Mouse (Mus musculus) limb, embryonic 14.5 days (tissue): ENCODE results near the gene Polr2j. TPM values are rescaled to one million over a fixed set of nuclear protein-coding genes. Genes with fewer than 3 reads are reported as not detected.

Experiments used
- ATAC-seq: fragments of 200-750 bp; cut with Nextera tagmentation; 2 replicates; pipeline ENCODE4 v1.8.0; 2017; ENCODE audit warnings: low read depth, moderate number of reproducible peaks, moderate TSS enrichment; ENCODE audit not compliant: low FRiP score
- DNase-seq: peaks from one replicate; pipeline ENCODE4 v3.0.0-alpha.2; 2015; ENCODE audit warnings: low spot score
- H3K27ac ChIP-seq: fragments of 300-500 bp; sonication (generic); replicated peaks from 2 replicates; pipeline ENCODE4 v1.5.1; 2014; ENCODE audit warnings: low read depth, mild to moderate bottlenecking, low read length, moderate library complexity, mixed read lengths
- H3K27me3 ChIP-seq: fragments of 300-500 bp; sonication (generic); 2 replicates; pipeline ENCODE4 v1.6.1; 2014; ENCODE audit warnings: low read length, mixed read lengths; ENCODE audit not compliant: control insufficient read depth, insufficient read depth
- H3K36me3 ChIP-seq: fragments of 300-500 bp; sonication (generic); 2 replicates; pipeline ENCODE4 v1.6.1; 2014; ENCODE audit warnings: mild to moderate bottlenecking, low read length, moderate library complexity, mixed read lengths; ENCODE audit not compliant: control insufficient read depth, insufficient read depth
- H3K4me1 ChIP-seq: fragments of 300-500 bp; sonication (generic); 2 replicates; pipeline ENCODE4 v1.6.1; 2014; ENCODE audit warnings: antibody characterized with exemption, low read length, mixed read lengths; ENCODE audit not compliant: control insufficient read depth, insufficient read depth
- H3K4me2 ChIP-seq: fragments of 300-500 bp; sonication (generic); replicated peaks from 2 replicates; pipeline ENCODE4 v1.6.1; 2014; ENCODE audit warnings: low read depth, mild to moderate bottlenecking, low read length, moderate library complexity; ENCODE audit not compliant: severe bottlenecking
- H3K4me3 ChIP-seq: fragments of 300-500 bp; sonication (generic); replicated peaks from 2 replicates; pipeline ENCODE4 v1.5.1; 2014; ENCODE audit warnings: low read length
- H3K9ac ChIP-seq: fragments of 300-500 bp; sonication (generic); 2 replicates; pipeline ENCODE4 v1.6.1; 2014; ENCODE audit warnings: mild to moderate bottlenecking, low read depth, low read length, moderate library complexity; ENCODE audit not compliant: severe bottlenecking
- H3K9me3 ChIP-seq: fragments of 300-500 bp; sonication (generic); 2 replicates; pipeline ENCODE4 v1.6.1; 2016; ENCODE audit warnings: low read length; ENCODE audit not compliant: control insufficient read depth
- POLR2A ChIP-seq: fragments of 200-500 bp; IDR thresholded peaks from 2 replicates; pipeline ENCODE4 v1.8.0; 2012; ENCODE audit warnings: inconsistent platforms, mild to moderate bottlenecking, moderate library complexity, borderline replicate concordance; ENCODE audit not compliant: insufficient read depth, insufficient read length; ENCODE audit errors: extremely low read depth
- WGBS: fragments of 180-500 bp; shearing (Covaris S2); extraction: QIAGEN DNeasy Blood & Tissue Kit; methylation state at CpG from one replicate; pipeline ENCODE4 v1.1.7; 2014; 5-methylcytosine and 5-hydroxymethylcytosine counted together
- polyA plus RNA-seq, 2 experiments: library from polyadenylated mRNA; depleted of rRNA in 1 of 2; stranded (reverse) in 1 of 2; unstranded in 1 of 2; fragments of >200 nt; fragmentation: Nextera tagmentation in 1 of 2; extraction: Ambion mirVana in 1 of 2; gene quantifications; 2 replicates each; pipeline versions ENCODE4 v1.2.1 to v1.2.3; 2012 to 2014

Polr2j gene
- polyA plus RNA-seq, 2 experiments: 148 to 251 TPM

DNA sequence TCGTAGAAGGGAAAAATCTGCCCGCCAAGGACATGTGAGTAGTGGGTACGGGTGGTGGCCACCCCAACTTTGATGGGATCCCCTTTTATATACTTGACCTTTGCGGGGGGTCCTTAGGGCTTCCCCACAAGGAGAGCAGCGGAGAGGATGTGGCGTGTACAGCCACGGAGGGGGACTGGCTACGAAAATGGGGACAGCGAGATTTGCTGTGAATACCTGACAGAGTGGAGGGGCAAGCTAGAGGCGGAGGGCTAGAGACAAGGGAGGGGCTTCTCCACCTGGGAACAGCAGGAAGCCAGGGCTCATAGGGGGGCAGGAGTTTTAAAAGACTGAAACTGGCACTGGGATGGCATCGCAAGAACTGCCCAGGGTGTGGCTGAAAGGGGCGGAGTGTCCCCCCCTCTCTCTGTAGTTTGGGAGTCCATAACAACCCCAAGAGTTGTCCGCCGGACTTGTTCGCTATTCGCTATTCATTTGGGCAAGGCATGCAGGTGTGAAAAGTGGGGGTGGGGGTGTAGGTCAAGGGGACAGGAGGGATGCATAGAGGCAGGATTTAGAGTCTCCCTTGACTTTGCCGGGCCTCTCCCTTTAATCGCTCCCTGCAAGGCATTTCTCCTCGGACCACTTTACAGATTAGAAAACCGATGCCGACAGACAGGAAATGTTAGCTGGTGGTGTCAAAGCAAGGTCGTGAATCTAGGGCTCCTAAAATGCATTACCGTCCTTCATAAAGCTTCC lies 32.1 kb upstream of the Polr2j start:
- DNase-seq: no peak
- no peak for TF ChIP-seq POLR2A
- Histone ChIP-seq H3K4me2 (peak overlapping the region; percentile 93), H3K4me1 (peaks cover 9% of the 10 kb centered on the region; the same call in 1 of the 2 replicates), H3K4me3 (peak overlapping the region; percentile 64), H3K27me3 (no peaks in the 10 kb centered on the region), H3K36me3 (no peaks in the 10 kb centered on the region), H3K9ac (peak overlapping the region; percentile 53), H3K9me3 (no peaks in the 10 kb centered on the region), H3K27ac (no peak overlapping the region)
- 1% methylated on average over 23 of the region's 23 CpGs for WGBS
- peak; percentile 26 for ATAC-seq

GRCm38 (mm10) chr5:136084891-136085651 lies 31.4 kb upstream of the Polr2j start:
- no peak for ATAC-seq
- TF ChIP-seq POLR2A: no peak
- Histone ChIP-seq H3K9ac (peak overlapping the region; percentile 32), H3K27ac (no peak overlapping the region), H3K4me3 (peak overlapping the region; percentile 64), H3K27me3 (no peaks in the 10 kb centered on the region), H3K4me1 (peaks cover 9% of the 10 kb centered on the region; the same call in 1 of the 2 replicates), H3K9me3 (no peaks in the 10 kb centered on the region), H3K4me2 (peak overlapping the region; percentile 93), H3K36me3 (no peaks in the 10 kb centered on the region; the same call in 1 of the 2 replicates)
- no peak for DNase-seq
- 10% methylated on average over 18 of the region's 21 CpGs for WGBS

GRCm38 (mm10) chr5:136086290-136086689 lies 30.1 kb upstream of the Polr2j start:
- no peaks in the 10 kb centered on the region; the same call in none of the 2 replicates for H3K36me3 ChIP-seq
- H3K4me2 ChIP-seq: no peak overlapping the region
- H3K9ac ChIP-seq: no peak overlapping the region
- no peak overlapping the region for H3K27ac ChIP-seq
- H3K27me3 ChIP-seq: no peaks in the 10 kb centered on the region
- ATAC-seq: no peak
- no peak for TF ChIP-seq POLR2A
- H3K4me3 ChIP-seq: no peak overlapping the region
- no peaks in the 10 kb centered on the region for H3K9me3 ChIP-seq
- peaks cover 9% of the 10 kb centered on the region; the same call in 1 of the 2 replicates for H3K4me1 ChIP-seq
- no peak for DNase-seq
- WGBS: 86% methylated on average over 8 of the region's 8 CpGs

GRCm38 (mm10) chr5:136088821-136089575 lies 27.4 kb upstream of the Polr2j start:
- no peak for TF ChIP-seq POLR2A
- H3K9me3 ChIP-seq: no peaks in the 10 kb centered on the region
- 17% methylated on average over 14 of the region's 14 CpGs for WGBS
- ATAC-seq (no peak), DNase-seq (no peak)
- peaks cover 7% of the 10 kb centered on the region; the same call in 1 of the 2 replicates for H3K4me1 ChIP-seq
- no peak overlapping the region for H3K4me2 ChIP-seq
- H3K27me3 ChIP-seq: no peaks in the 10 kb centered on the region
- H3K27ac ChIP-seq: no peak overlapping the region
- no peak overlapping the region for H3K4me3 ChIP-seq
- no peaks in the 10 kb centered on the region; the same call in none of the 2 replicates for H3K36me3 ChIP-seq
- H3K9ac ChIP-seq: no peak overlapping the region

- H3K27ac ChIP-seq: no peak overlapping the region
- WGBS: 61% methylated on average over 5 of the region's 5 CpGs
- H3K9ac ChIP-seq: no peak overlapping the region
- H3K27me3 ChIP-seq: no peaks in the 10 kb centered on the region
- DNase-seq (no peak), ATAC-seq (no peak)
- H3K36me3 ChIP-seq: no peaks in the 10 kb centered on the region; the same call in none of the 2 replicates
- H3K4me1 ChIP-seq: no peaks in the 10 kb centered on the region
- H3K9me3 ChIP-seq: no peaks in the 10 kb centered on the region
- H3K4me2 ChIP-seq: no peak overlapping the region
- H3K4me3 ChIP-seq: no peak overlapping the region
- no peak for TF ChIP-seq POLR2A
Observed at GRCm38 (mm10) chr5:136091927-136092326, 24.5 kb upstream of the Polr2j start.
